Mouse (Mus musculus): ENCODE results near the gene Pax5.

- TF ChIP-seq CTCF (IDR thresholded peaks at IDR 0.05) (no peak), EP300 (IDR thresholded peaks at IDR 0.05) (no peak)
Observed at GRCm38 (mm10) chr4:44535646-44536045, 174.6 kb downstream of the Pax5 start.
